Mouse (Mus musculus) G1E (cell line): ENCODE results near the gene Tacc3.

Source experiments
- CTCF ChIP-seq: IDR thresholded peaks from 2 replicates; pipeline ENCODE4 v1.5.1; 2012; ENCODE audit warnings: low read depth, low read length, inconsistent platforms, mixed read lengths
- GATA1 ChIP-seq: IDR thresholded peaks from 2 replicates; pipeline ENCODE4 v1.6.1; 2012; ENCODE audit warnings: borderline replicate concordance, low read length, inconsistent platforms, mixed read lengths
- GATA2 ChIP-seq: IDR thresholded peaks from 2 replicates; pipeline ENCODE4 v1.6.1; 2012; ENCODE audit warnings: low read depth, low read length, inconsistent platforms, borderline replicate concordance
- POLR2AphosphoS5 ChIP-seq: IDR thresholded peaks from 2 replicates; pipeline ENCODE4 v1.6.1; 2012; ENCODE audit warnings: low read depth, low read length, inconsistent platforms; ENCODE audit not compliant: insufficient replicate concordance
- TAL1 ChIP-seq: conservative IDR thresholded peaks from 2 replicates; pipeline ENCODE4 v1.6.1; 2012; ENCODE audit warnings: low read depth, low read length, inconsistent platforms, mixed read lengths

DNA sequence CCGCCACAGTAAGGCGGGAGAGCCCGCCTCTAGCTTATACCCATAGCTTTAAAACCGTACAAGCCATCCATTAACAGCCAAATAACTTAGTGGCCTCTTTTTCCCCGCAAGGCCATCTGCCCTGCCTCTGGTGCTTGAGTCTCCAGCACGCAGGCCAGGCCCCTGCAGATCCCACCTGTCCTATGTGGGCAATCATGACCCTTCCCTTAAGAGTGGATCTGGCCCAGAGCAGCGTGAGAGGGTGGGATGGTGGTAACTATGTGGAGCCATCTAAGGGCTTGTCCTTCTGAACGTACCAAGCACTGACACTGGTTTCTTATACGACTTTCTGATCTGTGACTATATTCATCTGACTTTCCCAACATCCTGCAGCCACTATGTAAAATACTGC lies 5.2 kb upstream of the Tacc3 start:
- TF ChIP-seq CTCF: no peak
- TF ChIP-seq TAL1: no peak
- TF ChIP-seq GATA1: no peak
- TF ChIP-seq POLR2AphosphoS5: no peak
- TF ChIP-seq GATA2: no peak
